Mouse (Mus musculus): ENCODE measurements around the gene Sult5a1.
A peak's percentile ranks its signal among the peaks of the same experiment; 100 is the strongest.
"Not testable (repeated sequence)": the region's sequence is repeated elsewhere in the genome, so short reads cannot be mapped to it uniquely, and the experiment has no call there.

Gene Sult5a1

GRCm38 (mm10) chr8:123157888-123158465 is at the start of gene Sult5a1:
Gene Sult5a1, minus strand, starts transcription at chr8:123158315.
- DNase-seq: no peak

- no peak for DNase-seq
Observed at GRCm38 (mm10) chr8:123203571-123203970, 45.5 kb upstream of the Sult5a1 start.

GRCm38 (mm10) chr8:123202288-123202687 is 44.2 kb upstream of the Sult5a1 start:
- peak; percentile 75 for DNase-seq

GRCm38 (mm10) chr8:123199864-123200263 is 41.7 kb upstream of the Sult5a1 start:
- no peak for DNase-seq

- not testable (repeated sequence) for DNase-seq
Observed at GRCm38 (mm10) chr8:123197016-123197415, 38.9 kb upstream of the Sult5a1 start.

- no peak for DNase-seq
Observed at GRCm38 (mm10) chr8:123193771-123194170, 35.7 kb upstream of the Sult5a1 start.

- no peak for DNase-seq
Observed at GRCm38 (mm10) chr8:123191908-123192307, 33.8 kb upstream of the Sult5a1 start.

- no peak for DNase-seq
Observed at GRCm38 (mm10) chr8:123190678-123191077, 32.6 kb upstream of the Sult5a1 start.

GRCm38 (mm10) chr8:123188841-123189240 is 30.7 kb upstream of the Sult5a1 start:
- no peak for DNase-seq

GRCm38 (mm10) chr8:123188006-123188405 is 29.9 kb upstream of the Sult5a1 start:
- no peak for DNase-seq

GRCm38 (mm10) chr8:123185566-123186409 is 27.7 kb upstream of the Sult5a1 start, which contains the start of gene Dpep1:
Gene Dpep1, plus strand, starts transcription at chr8:123186242.
- DNase-seq: no peak

GRCm38 (mm10) chr8:123181391-123181790 is 23.3 kb upstream of the Sult5a1 start:
- DNase-seq: no peak

GRCm38 (mm10) chr8:123156070-123156773 is 1.9 kb downstream of the Sult5a1 start:
- no peak for DNase-seq

GRCm38 (mm10) chr8:123155177-123155576 is 2.9 kb downstream of the Sult5a1 start:
- peak; percentile 26 for DNase-seq

GRCm38 (mm10) chr8:123150737-123151171 is 7.4 kb downstream of the Sult5a1 start:
- no peak for DNase-seq

- no peak for DNase-seq
Observed at GRCm38 (mm10) chr8:123146390-123146789, 11.7 kb downstream of the Sult5a1 start.

- no peak for DNase-seq
Observed at GRCm38 (mm10) chr8:123145279-123145678, 12.8 kb downstream of the Sult5a1 start.

- DNase-seq: peak; percentile 89
Observed at GRCm38 (mm10) chr8:123141741-123142462, 16.2 kb downstream of the Sult5a1 start.

- DNase-seq: no peak
Observed at GRCm38 (mm10) chr8:123138741-123139140, 19.4 kb downstream of the Sult5a1 start.

- DNase-seq: no peak
Observed at GRCm38 (mm10) chr8:123137645-123138077, 20.5 kb downstream of the Sult5a1 start.

GRCm38 (mm10) chr8:123136287-123136686 is 21.8 kb downstream of the Sult5a1 start:
- no peak for DNase-seq

- no peak for DNase-seq
Observed at GRCm38 (mm10) chr8:123135806-123136205, 22.3 kb downstream of the Sult5a1 start.

- no peak for DNase-seq
Observed at GRCm38 (mm10) chr8:123135406-123135805, 22.7 kb downstream of the Sult5a1 start.

All from cerebellum, adult 9-10 months (tissue).